Mouse (Mus musculus) layer of hippocampus, postnatal 14 days (tissue): ENCODE data around the gene Cdk5r2. TPM values are rescaled to one million over a fixed set of nuclear protein-coding genes. Genes with fewer than 3 reads are reported as not detected.

Experiments
- DNase-seq, 2 experiments: peaks; one replicate each; pipeline ENCODE4 v3.0.0; 2021 to 2022; ENCODE audit warnings: low spot score in 2 of 2, mixed read lengths in 1 of 2
- microRNA-seq, 2 experiments: library from miRNA; unstranded; fragments of <30 nt; microRNA quantifications; one replicate each; pipeline ENCODE4 v1.2.0; 2021
- total RNA-seq, 2 experiments: library from RNA; stranded (reverse); gene quantifications; 2 replicates each; pipeline ENCODE4 v1.2.3; 2021

Gene Cdk5r2
- total RNA-seq, 2 experiments from 2014 or later, result 270 to 283 TPM

- no peak for DNase-seq
Observed at GRCm38 (mm10) chr1:74885369-74886042, 30.8 kb downstream of the Cdk5r2 start, which contains the start of gene Fev. Fev (minus strand) TSS chr1:74885419.

DNA sequence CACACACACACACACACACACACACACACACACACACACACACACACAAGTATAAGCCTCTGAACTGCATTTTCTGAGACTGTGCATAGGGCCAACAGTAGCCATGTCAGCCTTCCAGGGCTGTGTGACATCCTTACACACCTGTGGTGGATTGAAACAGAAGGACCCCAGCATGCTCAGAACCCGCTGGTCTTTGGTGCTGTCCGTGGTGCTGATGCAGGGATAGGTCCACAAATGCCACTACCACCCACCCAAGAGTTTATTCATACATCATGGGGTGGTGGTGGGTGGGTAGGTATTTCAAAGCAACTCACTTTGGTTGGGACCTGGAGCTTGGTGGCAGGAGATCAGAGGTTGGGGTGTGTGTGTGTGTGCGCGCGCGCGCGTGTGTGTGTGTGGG, 36.8 kb downstream of the Cdk5r2 start:
- no peak for DNase-seq

GRCm38 (mm10) chr1:74892351-74893133, 37.8 kb downstream of the Cdk5r2 start:
- DNase-seq, result no peak

DNA sequence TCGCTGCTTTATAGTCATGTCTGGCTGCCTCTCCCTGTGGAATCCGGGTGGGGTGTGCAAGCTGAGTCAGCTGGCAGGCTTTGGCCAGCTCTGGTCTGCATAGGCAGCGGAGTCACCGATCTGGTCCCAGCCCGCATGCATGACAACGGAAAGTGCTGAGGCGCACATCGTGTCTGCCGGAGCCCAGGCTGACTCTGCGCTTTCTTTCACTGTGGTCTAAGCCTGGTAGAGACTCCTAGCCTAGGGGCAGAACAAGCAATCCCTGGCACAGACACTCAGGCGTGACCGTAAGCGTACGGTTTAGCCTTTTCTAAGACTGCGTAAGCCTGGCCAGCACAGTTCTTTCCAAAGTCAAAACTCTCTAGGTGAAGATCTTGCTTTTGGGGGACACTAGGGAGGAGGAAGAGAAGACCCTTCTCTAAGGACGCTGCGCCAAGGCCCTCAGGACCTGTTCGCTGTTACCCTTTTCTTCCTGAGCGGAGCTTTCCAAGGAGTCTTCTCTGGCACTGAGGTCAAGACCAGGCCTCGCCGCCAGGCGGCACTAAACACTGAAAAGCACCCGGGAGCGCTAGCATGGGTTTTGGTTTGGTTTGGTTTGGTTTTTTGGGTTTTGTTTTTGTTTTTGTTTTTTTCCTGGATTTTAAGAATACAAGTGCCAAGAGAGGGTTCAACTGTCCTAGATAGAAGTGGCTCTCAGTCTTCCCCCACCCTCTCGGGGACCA, 38.6 kb downstream of the Cdk5r2 start, which contains the start of gene Cryba2:
TSS of gene Cryba2 (minus strand) at position 10 of the 722 bp plus-strand sequence.
- no peak for DNase-seq

- peak; percentile 43 to 51 for DNase-seq
Observed at GRCm38 (mm10) chr1:74894966-74895365, 40.2 kb downstream of the Cdk5r2 start.

DNA sequence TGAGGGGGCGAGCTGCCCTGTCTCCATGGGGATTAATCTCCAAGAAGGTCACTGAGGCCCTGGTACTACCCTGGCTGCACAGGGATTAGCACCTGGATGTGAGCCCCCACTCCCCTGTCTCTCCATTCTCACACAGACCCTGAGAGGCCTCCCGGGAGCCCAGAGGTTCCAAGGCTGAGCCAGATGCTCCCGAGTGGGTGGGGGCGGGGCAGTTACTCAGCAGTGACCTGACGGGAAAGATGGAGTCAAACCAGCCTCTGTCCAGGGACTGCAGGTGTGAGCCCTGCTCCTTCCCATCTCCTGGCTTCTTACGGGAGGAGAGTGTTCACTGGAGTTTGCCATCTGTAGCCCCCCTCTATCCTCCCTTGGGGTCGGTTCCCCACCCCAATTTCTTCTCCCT, 43.2 kb downstream of the Cdk5r2 start:
- no peak for DNase-seq

DNA sequence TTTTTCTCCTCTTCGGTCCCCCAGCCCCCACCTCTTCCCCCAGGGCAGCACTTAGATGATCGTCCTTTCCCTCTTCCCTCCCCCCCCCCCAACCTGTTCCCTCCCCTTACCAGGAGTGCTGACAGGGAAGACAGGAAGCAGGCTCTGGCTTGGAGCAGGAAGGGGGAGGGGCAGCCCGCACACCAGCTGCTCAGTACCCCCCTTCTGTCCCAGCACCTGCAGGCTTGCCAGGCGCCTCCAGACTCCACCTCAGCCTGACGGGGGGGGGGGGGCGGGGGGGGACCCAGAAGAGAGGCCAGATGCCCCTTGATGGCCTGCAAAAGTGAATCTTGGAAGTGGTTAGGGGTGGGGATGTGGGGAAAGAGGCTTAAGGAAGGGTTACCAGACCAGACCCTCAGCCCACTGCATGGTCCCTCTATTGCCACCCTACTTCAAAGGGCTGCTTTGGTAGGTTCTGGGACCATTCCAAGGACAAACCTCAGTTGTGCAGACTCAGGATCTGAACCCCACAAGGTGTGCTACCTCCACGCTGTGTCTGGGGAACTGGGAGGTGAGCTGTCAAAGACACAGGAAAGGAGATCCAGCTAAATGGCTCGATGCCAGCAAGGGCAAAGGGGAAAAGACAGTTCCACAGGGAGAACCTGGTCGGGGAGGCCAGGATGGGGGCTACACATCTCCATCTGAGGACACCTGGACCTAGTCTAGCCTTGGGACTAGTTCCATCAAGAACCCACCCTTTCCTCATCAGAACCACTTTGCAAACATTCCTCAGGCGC, 44.1 kb downstream of the Cdk5r2 start:
- no peak for DNase-seq

DNA sequence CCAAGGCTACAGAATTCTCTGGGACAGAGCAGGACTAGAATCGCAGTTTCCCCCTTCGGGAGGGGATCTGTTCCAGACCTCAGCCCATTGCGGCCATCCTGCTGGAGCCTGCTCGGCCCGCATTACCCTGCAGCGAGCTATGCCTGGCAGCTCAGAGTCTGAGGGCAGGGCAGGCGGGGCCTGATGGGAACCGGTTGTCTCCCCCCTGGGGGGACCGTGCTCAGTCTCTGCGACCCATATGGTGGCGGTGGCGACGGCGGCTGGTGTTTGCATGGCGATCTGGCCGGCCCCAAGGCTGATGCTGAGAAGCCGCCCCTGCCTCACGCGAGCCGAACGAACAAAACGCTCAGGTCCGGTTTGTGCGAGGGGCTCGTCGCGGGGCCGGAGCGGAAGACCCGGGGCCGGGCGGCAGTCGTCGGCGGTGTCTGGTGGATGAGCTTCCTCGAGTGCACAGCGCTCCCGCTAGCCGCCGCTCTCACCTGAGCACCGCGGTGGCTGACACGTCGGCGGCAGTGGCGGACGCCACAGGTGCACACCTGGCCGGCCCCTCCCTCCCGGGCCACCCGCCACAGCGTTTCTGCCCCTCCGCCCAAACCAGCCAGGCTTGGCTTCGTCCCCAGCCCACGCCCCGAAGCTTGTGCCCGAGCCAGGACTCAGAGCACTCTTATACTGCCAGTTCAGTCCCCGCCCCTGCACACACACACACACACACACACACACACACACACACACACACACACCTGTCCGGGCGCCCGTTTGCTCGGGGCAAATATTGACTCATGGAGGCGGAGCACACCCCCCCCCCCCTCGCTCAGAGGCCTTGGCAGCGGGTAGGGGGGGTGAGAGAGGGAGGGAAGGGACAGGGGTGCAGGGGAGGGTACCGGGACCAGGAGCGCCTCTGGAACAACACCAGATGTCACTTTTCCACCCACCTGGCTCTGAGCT, 45.9 kb downstream of the Cdk5r2 start:
- DNase-seq, result no peak

DNA sequence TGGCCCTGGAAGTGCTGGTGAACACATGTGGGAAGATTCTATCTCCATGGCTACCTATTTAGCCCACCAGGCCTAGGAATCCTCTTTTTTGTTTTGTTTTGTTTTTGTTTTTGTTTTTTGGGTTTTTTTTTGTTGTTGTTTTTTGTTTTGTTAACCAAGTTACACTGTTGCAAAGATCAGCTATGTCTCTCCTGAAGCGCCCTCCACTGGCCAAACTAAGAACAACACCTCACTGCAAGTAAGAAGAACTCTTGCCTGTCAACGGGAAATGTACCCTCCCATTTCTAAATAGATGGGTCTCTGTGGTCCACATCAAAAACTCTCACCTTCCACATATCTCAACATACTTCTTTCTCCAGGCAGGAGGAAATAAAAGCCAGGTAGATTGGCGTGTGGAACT, 47.0 kb downstream of the Cdk5r2 start:
- DNase-seq, result peak in 1 of 2 experiments; percentile 64

GRCm38 (mm10) chr1:74902191-74902590, 47.5 kb downstream of the Cdk5r2 start:
- no peak for DNase-seq

Small RNA genes within 50 kb of the gene (microRNA-seq; reads per million reads assigned to microRNA genes)
- 407 to 696 reads per million in 2 experiments for gene Mir375

Other genes with a start within 250 kb of the Cdk5r2 start
- gene Ttll4, start 193.2 kb upstream of the Cdk5r2 start, total RNA-seq, result 10 to 100 TPM; 23.3 to 23.8 TPM
- 1 to 10 TPM; 1.1 to 2.6 TPM for gene Cyp27a1, start 141.4 kb upstream of the Cdk5r2 start, total RNA-seq
- under 1 TPM; 0.14 to 0.55 TPM for gene Prkag3, start 105.7 kb upstream of the Cdk5r2 start, total RNA-seq
- under 1 TPM; 0.43 to 0.58 TPM for gene Wnt6, start 83.0 kb upstream of the Cdk5r2 start, total RNA-seq
- gene Wnt10a, start 63.4 kb upstream of the Cdk5r2 start, total RNA-seq, result 1 to 10 TPM; 1.9 to 2.0 TPM
- gene Fev, start 30.5 kb downstream of the Cdk5r2 start, total RNA-seq, result not detected
- under 1 TPM in 1 of 2 experiments, not detected in 1; 0.91 TPM for gene Cryba2, start 38.2 kb downstream of the Cdk5r2 start, total RNA-seq
- 1 to 10 TPM; 1.6 to 3.8 TPM for gene Cfap65, start 80.7 kb downstream of the Cdk5r2 start, total RNA-seq
- under 1 TPM; 0.35 to 0.60 TPM for gene Ihh, start 96.7 kb downstream of the Cdk5r2 start, total RNA-seq